Mouse (Mus musculus): ENCODE measurements around the gene Cecr2.
A peak's percentile ranks its signal among the peaks of the same experiment; 100 is the strongest.

Cecr2 gene

DNA sequence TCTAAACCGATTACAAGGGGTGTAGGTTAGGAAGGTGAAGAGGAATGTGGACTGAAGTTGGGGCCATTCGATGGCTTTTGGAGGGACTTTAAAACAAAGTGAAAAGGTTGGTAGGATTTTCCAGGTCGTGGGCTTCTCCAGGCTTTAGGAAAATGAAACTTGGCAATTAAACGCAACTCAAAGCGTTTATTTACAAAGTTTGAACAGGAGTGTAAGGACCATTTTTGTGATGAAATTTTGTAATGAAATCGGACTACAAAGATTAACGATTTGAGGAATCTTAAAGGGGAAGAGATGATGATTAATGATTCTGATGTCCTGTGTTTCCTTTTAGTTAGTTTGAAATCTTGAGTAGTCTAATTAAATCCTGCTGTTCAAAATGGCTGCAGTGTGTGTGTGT lies 1.7 kb downstream of the Cecr2 start:
- no peak for DNase-seq (ENCODE audit: low spot score)

GRCm38 (mm10) chr6:120674121-120674520 lies 8.0 kb downstream of the Cecr2 start:
- no peak for DNase-seq (ENCODE audit: low spot score)

GRCm38 (mm10) chr6:120674881-120675280 lies 8.7 kb downstream of the Cecr2 start:
- DNase-seq (ENCODE audit: low spot score): no peak

- no peak for DNase-seq (ENCODE audit: low spot score)
These were observed 9.8 kb downstream of the Cecr2 start for GRCm38 (mm10) chr6:120675979-120676378.

DNA sequence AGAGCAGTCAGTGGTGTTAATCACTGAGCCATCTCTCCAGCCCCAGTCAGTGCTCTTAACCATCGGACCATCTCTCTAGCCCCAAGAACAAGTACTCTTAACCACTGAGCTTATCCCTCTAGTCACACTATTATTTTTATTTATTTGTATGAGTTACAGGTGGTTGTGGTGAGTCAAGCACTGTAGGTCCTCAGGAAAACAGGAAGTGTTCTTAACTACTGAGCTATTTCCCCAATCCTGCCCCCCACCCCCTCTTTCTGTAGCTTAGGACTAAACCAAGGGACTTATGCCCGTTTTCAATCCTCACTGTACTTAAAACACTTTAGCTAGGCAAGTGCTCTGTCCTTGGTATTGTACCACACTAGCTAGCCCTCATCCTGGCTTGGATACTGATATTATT lies 17.2 kb downstream of the Cecr2 start:
- no peak for DNase-seq (ENCODE audit: low spot score)

DNA sequence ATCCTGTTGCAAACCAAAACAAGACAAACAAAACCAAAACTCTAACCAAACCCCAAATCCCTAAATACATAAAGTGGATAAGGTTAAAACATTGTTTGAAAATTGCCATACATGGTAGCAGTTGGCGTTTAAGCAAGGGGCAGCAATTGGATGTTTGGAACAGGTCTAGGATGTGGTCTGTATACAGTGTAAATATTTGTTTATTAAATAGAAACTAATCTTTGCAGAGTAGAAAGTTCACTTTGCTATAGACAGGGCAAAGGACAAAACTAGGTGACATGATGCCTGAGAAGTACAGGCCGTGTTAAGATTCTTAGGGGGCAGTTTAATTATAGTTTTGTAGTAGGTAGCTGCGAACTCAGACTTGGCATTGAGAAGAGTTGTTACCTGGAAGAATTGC lies 18.6 kb downstream of the Cecr2 start:
- DNase-seq (ENCODE audit: low spot score): no peak

GRCm38 (mm10) chr6:120686872-120687650 lies 20.9 kb downstream of the Cecr2 start:
- no peak for DNase-seq (ENCODE audit: low spot score)

DNA sequence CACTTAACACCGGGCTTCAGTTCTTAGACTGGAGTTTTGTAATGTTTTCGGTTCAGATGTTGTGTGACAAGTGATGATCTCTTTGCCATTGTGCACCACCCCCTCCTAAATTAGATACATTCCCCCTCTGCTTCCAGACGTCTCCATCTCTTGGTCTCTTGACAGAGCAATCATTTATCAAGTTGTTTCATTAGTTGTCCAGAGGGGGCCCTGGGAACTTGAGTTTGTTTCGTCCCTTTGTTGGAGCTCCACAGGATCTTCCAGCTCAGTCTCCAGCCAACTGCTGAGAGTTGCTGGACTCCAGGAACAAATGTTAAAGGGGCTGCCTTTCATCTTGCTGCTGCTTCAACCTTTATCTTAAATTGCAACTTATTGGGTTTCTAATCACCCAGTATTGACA lies 34.1 kb downstream of the Cecr2 start:
- no peak for DNase-seq (ENCODE audit: low spot score)

- DNase-seq (ENCODE audit: low spot score): no peak
These were observed 38.2 kb downstream of the Cecr2 start for GRCm38 (mm10) chr6:120704376-120704775.

- no peak for DNase-seq (ENCODE audit: low spot score)
These were observed 42.6 kb downstream of the Cecr2 start for GRCm38 (mm10) chr6:120708759-120709158.

DNA sequence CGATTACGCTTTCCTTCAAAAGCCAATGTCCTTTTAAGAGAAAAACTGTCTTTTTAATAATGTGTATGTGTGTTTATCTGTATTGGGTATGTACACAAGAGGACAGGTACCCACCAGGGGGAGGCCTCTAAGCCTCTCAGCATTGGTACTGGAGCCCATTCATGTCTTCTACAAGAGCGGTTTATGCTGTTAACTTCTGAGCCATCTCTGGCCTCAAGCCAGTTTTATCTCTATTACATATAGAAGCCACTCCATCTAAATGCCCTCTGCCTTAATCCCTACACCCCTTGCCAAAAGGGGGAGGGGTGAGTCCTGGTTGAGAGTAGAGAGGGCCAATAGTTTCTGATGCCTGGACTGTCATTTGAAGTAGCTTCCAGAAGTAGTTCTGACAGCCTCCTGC lies 48.6 kb downstream of the Cecr2 start:
- no peak for DNase-seq (ENCODE audit: low spot score)

DNA sequence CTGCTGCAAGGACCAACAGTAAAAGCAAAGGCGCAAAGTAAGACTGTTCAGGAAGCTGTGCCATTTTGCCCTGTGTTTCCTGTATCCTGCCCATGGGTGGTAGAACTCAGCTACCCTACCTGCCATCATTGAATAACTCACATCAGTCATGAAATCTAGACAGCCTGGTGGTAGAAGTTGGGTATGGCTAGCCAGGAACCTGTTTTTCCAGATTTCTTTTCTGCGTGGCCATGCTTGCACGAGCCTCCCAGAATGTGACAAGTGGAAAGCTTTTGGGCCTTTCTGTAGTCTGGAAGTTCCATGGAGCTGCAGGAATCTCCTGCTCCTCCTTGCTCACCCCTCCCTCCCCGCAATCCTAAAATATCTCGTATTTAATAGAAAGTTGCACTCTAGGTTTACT lies 49.1 kb downstream of the Cecr2 start:
- DNase-seq (ENCODE audit: low spot score): no peak

- DNase-seq (ENCODE audit: low spot score): no peak
These were observed 49.7 kb downstream of the Cecr2 start for GRCm38 (mm10) chr6:120715851-120716250.

GRCm38 (mm10) chr6:120716531-120716984 lies 50.4 kb downstream of the Cecr2 start:
- DNase-seq (ENCODE audit: low spot score): no peak

GRCm38 (mm10) chr6:120725986-120726385 lies 59.8 kb downstream of the Cecr2 start:
- no peak for DNase-seq (ENCODE audit: low spot score)

DNA sequence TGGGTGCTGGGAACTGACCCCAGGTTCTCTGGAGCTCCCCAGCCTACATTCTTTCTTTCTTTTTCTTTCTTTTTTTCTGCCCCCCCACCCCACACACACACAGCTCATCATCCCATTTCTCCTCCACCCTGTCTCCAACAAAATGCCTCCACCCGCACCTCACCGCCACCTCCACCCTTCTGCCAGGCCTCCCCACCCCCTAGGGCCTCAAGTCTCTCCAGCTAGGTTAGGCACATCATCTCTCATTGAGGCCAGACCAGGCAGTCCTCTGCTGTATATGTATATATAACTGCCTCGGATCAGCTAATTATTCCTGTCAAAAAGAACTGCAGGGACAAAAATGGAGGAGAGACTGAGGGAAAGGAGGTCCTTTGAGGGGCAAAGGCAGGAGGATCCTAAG lies 69.8 kb downstream of the Cecr2 start:
- DNase-seq (ENCODE audit: low spot score): no peak

- peak; percentile 16 for DNase-seq (ENCODE audit: low spot score)
These were observed 70.4 kb downstream of the Cecr2 start for GRCm38 (mm10) chr6:120736566-120736965.

- DNase-seq (ENCODE audit: low spot score): no peak
These were observed 77.0 kb downstream of the Cecr2 start for GRCm38 (mm10) chr6:120743130-120743529.

DNA sequence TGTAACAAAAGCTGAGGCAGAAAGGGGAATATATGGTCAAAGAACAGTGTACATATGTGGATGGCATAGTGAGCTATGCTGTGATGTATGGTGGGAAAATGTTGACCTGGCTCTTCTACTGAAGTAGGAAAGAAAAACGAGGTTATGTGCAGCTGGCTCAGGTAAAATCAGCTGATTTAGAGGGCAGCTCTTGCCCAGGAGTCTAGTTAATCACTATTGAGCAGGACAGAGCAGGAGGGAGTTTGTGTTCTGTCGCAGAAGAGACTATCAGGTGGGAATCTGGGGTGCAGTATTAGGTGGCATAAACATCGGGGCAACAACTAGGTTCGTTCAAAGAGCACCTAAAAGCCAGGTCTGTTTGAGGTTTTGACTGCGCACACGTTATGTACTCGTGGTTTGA lies 78.1 kb downstream of the Cecr2 start:
- no peak for DNase-seq (ENCODE audit: low spot score)

DNA sequence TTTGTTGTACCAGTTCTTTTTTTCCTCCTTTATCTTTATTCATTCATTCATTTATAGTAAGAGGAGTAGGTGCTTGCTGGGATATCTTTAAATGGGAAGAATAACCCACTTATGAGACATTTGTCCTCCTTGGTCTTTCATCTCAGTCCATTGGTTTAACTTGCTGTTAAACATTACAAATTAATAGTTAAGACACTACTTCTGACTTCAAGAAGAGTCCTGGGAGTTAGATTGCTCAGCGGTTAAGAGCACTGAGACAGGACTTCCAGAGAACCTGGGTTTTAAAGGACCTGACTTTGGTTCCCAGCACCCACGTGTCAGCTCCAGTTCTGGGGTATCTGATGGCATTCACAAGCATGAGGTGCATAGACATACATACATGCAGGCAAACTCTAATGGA lies 80.2 kb downstream of the Cecr2 start:
- no peak for DNase-seq (ENCODE audit: low spot score)

GRCm38 (mm10) chr6:120761151-120761550 lies 95.0 kb downstream of the Cecr2 start:
- no peak for DNase-seq (ENCODE audit: low spot score)

GRCm38 (mm10) chr6:120769972-120770371 lies 103.8 kb downstream of the Cecr2 start:
- no peak for DNase-seq (ENCODE audit: low spot score)

DNA sequence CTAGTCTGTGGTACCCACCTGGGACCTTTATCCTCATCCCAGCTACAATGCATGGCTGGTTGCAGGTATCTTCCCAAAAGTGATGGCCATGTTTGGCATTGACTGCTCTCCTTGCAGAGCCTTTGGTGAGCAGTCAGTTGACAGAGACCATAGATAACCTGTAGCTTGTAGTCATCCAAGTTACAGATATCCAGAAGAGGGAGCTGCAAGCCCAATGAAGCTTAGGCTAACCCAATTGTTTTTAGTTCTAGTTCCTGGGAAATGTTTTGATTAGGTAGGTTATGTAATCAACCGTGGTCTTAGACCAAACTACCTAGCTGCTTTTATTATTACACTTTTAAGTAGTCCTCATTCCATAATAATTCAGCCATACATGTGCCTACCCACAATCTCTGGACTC lies 105.2 kb downstream of the Cecr2 start:
- no peak for DNase-seq (ENCODE audit: low spot score)

GRCm38 (mm10) chr6:120772025-120772424 lies 105.9 kb downstream of the Cecr2 start:
- DNase-seq (ENCODE audit: low spot score): no peak
